Mouse (Mus musculus): ENCODE measurements at regions not wholly inside any gene's neighbourhood (a gene's known extent, or its start where the extent isn't known, plus 50 kb on each side); places are given as distances from the start of the nearest gene placed in this dataset.

GRCm38 (mm10) chrX:11565888-11566287 is 238.3 kb downstream of the H2al1j start:
- no peak for ATAC-seq (ENCODE audit: poor library complexity, severe bottlenecking)

DNA sequence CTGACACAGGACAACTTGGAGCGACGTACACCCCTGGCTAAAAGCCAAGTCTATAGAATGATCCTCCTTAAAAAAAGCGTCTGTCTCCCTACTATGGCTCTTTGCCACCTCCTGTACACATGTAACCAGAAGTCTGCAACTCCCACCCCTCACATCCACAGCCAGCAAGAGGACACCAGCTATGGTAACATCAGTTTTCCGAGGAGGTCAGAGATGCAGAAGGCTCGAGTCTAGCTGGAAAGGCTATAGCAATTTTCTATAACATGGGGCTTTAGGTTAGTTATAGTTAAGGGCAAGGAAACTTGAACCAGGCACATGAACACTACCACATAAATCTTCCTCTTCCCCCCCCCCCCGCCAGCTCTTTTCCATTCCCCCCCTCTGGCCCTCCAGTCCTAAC is 240.2 kb downstream of the H2al1j start:
- no peak for ATAC-seq (ENCODE audit: poor library complexity, severe bottlenecking)

GRCm38 (mm10) chrX:11568262-11568661 is 240.6 kb downstream of the H2al1j start:
- no peak for ATAC-seq (ENCODE audit: poor library complexity, severe bottlenecking)

DNA sequence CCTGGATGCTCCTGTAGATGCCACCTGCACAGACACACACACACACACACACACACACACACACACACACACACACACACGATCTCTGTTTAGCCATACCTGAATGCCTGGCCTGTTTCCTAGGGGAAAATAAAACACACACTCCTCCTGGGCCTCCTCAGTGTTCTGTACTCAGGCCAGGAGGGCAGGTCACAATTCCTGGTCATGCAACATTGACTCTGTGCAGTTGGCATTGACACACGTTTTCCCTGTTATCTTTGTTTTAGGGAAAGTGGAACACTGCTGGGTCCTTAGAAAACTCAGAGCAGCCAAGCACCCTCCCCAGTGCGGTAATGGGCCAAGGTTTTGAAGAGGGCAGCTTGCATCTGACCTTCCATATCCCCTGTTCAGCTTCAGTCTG is 246.7 kb downstream of the H2al1j start:
- no peak for ATAC-seq (ENCODE audit: poor library complexity, severe bottlenecking)

- ATAC-seq (ENCODE audit: poor library complexity, severe bottlenecking): no peak
These were observed 247.9 kb downstream of the H2al1j start for GRCm38 (mm10) chrX:11575571-11575970.

DNA sequence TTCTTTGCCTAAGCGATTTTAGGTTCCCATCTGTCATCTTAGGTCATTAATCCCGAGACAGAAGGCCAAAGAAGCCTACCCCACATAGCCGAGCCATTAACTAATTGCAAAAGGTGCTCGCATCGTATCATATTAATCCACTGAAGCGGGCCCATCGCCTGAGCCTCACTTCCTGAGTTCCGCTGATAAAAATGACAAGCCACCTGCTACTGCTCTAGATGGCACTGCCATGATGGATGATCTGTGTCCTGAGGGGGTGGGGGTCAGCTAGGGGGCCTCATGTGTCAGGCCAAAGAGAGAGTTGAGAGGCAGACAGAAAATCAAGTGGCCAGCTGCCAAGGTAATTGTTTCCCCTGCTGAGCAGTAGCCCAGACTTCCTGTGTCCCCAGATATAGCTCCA is 248.7 kb downstream of the H2al1j start:
- no peak for ATAC-seq (ENCODE audit: poor library complexity, severe bottlenecking)

DNA sequence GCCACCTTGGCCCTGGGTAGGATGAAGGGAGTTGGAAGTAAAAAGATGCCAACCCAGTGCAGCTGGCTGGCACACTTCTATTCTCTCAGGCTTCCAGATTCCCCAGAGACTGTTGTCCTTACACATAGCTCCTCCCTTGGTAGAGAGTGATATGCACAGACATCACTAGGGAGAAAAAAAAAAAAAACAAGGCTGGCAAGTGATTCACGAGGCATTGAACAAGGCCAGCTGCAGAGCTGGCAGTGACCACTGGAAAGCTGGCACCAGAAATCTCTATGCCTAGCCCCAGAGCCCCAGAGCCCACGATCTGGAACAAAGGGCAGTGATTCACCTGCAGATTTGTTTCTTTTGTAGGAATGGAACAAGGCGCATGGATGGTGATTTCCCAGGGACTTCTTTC is 249.7 kb downstream of the H2al1j start:
- ATAC-seq (ENCODE audit: poor library complexity, severe bottlenecking): no peak

GRCm38 (mm10) chrX:11585353-11585752 is 257.7 kb downstream of the H2al1j start:
- ATAC-seq (ENCODE audit: poor library complexity, severe bottlenecking): no peak

DNA sequence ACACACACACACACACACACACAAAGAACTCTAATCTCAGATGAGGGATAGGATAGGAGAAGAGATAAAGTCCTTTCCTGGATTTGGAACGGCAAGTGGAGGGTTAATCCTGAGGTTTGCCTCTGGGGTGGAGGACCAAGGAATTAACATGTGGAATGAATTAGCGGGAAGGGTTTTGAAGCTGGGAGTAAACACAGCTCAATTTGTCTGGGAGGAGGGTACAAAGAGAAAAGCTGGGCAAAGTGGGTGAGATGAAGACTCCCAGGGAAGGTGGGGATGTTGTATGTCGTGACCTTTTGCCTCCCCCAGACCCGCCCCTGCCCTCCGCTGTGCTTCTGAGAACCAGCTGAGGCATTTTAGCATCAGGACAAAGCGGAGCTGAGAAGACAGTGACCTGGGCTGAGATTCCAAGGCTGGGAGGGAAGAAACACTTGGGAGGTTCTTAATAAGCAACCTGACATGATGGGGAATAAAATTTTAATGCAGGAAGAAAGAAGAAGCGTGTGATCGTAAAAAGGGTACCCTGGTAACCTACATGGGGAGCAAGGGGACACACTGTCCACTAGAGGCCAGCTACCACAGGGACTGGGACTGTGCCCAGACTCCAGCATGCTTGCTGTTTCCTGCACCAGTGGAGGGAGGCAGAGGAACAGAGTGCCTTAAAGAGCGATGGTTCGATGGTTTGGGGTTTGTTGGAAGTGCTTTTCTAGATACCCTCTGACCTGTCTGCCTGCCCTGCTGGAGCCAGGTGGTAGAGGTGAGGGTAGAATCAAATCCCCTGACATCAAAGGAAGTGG is 264.0 kb downstream of the H2al1j start:
- ATAC-seq (ENCODE audit: poor library complexity, severe bottlenecking): no peak

DNA sequence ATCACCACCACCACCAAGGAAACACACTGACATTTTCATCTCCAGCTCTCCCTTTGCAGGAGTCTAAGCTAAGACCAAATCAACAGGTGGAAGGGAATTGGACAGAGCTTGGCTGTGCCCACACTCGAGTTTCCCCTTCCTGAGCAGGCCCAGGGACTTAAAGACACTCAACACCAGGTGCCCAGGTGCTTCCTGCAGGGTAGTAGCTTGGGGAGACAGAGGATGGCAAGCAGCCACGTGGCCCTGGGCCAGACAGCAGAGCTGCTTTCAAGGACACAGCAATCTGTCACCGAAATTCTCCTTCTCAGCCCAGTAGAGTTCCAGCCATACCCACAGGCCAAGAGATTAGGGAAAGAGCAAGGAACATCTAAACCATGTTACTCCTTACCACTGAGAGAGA is 266.9 kb downstream of the H2al1j start:
- ATAC-seq (ENCODE audit: poor library complexity, severe bottlenecking): no peak

GRCm38 (mm10) chrX:11597548-11597947 is 269.9 kb downstream of the H2al1j start:
- ATAC-seq (ENCODE audit: poor library complexity, severe bottlenecking): no peak

GRCm38 (mm10) chrX:11614237-11614636 is 286.6 kb downstream of the H2al1j start:
- ATAC-seq (ENCODE audit: poor library complexity, severe bottlenecking): no peak

DNA sequence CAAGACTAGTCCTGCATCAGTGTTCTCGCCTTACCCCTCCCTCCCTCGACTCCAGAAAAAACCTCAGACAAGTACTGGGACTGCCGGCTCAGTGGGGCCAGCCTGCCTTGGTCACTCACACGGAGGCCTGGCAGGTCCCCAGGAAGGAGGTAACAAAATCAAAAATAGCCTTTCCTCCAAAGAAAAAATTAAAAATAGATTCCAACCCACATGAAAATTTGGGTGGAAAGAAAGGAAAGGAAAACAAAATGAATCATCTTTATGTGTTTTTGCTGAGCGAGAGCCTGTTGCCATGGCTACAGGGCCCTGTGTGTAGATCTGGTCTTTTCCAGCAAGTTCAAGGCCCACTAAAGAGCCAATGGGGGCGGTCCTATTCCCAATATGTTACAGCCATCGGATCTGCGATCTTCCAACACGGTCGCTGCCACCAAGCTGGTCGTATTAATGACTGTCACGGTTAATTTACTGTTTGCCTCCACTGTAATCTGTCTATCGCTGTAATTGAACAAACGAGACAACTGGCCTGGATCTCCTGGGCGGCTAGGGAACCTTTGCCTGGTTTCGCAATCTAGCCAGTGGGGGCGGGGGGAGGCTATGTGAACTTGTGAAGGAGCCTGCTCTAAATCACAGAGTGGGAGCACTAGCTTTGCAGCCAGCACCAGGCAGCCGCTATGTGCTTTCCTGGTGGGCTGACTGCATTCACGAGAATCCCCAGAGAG is 293.6 kb downstream of the H2al1j start:
- ATAC-seq (ENCODE audit: poor library complexity, severe bottlenecking): no peak

DNA sequence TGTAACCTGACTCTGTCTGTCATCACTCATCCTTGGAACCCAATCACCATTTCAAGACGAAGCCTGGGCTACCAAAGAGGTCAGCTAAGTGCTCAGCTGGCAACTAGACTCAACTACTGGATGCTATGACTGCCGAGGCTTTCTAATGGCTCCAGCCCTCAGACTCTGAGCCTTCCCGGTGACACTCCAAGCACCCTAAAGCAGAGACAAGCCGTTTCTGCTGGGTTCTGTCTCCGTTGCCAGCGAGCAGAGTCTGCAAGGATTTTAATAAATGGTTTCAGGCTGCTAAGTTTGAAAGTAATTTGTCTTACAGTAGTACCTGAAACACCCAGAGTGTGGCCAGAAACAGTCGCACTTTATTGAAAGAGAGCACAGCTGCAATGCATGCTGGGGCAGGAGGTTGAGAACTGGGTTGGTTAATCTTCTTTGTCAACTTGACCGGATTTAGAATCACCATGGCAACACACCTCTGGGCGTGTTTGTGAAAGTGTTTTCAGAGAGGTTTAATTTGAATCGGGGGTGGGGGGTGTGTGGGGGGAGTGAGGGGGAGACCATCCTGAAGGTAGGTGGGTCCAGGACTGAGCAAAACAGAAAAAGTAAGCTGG is 298.8 kb downstream of the H2al1j start:
- no peak for ATAC-seq (ENCODE audit: poor library complexity, severe bottlenecking)

DNA sequence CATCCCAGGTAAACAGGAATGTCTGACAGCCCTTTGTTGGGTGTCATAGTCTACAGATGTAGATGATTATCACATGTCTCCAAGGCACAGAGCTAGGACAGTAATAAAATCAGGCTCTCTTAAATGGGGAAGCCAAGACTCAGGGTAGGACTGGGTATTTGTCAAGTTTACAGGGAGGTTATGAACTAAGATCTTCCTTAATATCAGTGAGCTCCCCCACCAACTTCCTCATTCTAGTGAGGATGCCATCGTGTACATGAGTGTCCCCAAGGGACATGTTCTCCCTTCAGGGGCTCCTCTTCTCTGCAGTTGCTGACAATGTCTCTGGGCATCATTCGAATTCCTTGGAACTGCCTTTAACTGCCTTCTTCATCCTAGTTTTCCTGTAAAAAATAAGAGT is 301.7 kb downstream of the H2al1j start:
- ATAC-seq (ENCODE audit: poor library complexity, severe bottlenecking): peak; percentile 38; the same call in 1 of the 2 replicates

GRCm38 (mm10) chrX:11629906-11630305 is 302.3 kb downstream of the H2al1j start:
- ATAC-seq (ENCODE audit: poor library complexity, severe bottlenecking): no peak

DNA sequence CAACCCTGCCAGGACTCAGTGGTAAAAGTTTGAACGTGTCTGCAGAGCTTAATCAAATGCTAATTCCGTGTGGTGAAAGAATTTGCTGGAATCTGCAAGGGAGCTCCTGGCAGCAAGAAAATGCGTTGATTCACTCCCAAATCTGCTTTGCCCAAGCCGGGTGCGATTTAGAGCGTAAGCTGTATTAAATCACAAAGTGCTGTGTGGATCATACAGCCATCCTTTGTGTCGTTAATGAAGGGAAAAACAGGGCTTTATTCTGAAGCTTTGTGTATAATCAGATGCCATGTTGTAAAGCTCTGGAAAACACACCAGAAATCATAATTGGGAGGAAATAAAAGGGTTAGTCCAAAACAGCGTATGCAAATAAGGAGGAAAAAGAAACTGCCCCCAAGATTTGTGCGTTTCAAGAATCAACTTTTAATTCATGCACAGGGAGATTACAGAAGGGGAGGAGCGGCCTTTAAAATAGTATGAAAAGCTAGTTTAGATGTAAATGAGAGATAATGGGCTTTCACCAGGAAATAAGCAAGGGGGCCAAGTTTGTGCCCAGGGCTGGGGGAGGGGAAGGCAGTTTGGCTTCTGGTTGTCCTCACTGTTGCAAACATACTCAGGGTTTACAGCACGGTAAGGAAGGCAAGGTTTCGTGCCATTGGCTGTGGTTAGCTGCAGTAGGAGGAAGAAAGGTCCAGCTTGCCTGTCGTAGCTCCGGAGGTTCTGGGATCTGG is 303.7 kb downstream of the H2al1j start:
- ATAC-seq (ENCODE audit: poor library complexity, severe bottlenecking): no peak

- no peak for ATAC-seq (ENCODE audit: poor library complexity, severe bottlenecking)
These were observed 304.4 kb downstream of the H2al1j start for GRCm38 (mm10) chrX:11632011-11632410.

DNA sequence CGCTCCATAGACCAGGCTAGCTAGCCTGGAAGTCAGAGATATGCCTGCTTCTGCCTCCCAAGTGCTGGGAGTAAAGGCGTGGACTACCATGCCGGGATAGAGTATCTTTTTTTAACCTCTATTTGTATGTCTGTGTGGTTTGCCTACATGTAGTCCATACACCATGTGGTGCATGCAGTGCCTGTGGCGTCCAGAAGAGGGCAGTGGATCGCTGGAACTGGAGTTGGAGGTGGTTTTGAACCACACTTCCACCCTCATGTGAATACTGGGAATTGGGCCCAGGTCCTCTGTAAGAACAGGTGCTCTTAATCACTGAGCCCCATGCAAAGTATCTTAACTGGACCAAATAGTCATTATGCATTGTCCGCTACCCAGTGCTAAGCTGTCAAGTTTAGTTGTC is 306.2 kb downstream of the H2al1j start:
- ATAC-seq (ENCODE audit: poor library complexity, severe bottlenecking): peak; percentile 47; the same call in 1 of the 2 replicates

DNA sequence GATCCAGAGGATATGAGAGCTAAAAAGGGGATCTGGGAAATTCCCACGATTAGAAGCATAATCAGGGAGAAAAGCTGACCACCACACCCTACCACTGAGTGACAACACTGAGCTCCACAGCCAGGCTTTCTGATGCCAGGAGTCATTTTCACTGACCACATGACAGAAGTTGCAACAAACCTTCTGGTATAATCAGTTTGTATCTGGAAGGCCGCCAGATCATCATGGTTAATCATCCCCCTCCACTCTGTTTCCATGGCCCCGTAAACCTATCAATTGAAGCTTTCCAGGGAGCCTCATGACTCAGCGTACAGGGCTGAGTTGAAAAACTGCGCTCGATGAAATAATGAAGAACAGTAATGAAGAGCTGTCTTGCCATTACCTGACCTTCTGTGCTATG is 316.9 kb downstream of the H2al1j start:
- no peak for ATAC-seq (ENCODE audit: poor library complexity, severe bottlenecking)
